Comparison of ENCODE assay signal across 19 mouse cellular contexts in genomic region chr16:95553136-95553535, GRCm38 (mm10). TPM values are rescaled to one million over a fixed set of nuclear protein-coding genes. Genes with fewer than 3 reads are reported as not detected.
DNase-seq lines count a peak whose midpoint lies in the region; ATAC-seq and TF ChIP-seq lines count a peak whose summit lies in the region.
"Had no signal": no experiment of that assay in that cellular context is flagged by ENCODE, and none has a peak within 500 bp of the region (broad histone marks: within the 10 kb centered on the region; RNA-seq: fewer than 3 reads in every experiment).

No protein-coding gene starts in this region.

- WGBS in midbrain, embryonic 11.5 days = 92% methylated on average over 2 of the region's 2 CpGs
- WGBS in midbrain, embryonic 14.5 days = 84% methylated on average over 2 of the region's 2 CpGs

- no peaks in the 10 kb centered on the region for H3K36me3 ChIP-seq in midbrain, embryonic 11.5 days (ENCODE audit: control insufficient read depth, insufficient read depth, low read length)
- no peaks in the 10 kb centered on the region for H3K36me3 ChIP-seq in midbrain, embryonic 14.5 days (ENCODE audit: control insufficient read depth, insufficient read depth, low read length)
- H3K36me3 ChIP-seq in myocyte (ENCODE audit: control insufficient read depth, insufficient read depth) = no peaks in the 10 kb centered on the region
- H3K36me3 ChIP-seq: G1E had no signal

- no peak for ATAC-seq in midbrain, embryonic 11.5 days (ENCODE audit: low FRiP score)
- no peak for ATAC-seq in midbrain, embryonic 14.5 days (ENCODE audit: low FRiP score, low TSS enrichment)
- ATAC-seq: activated CD4-positive, CD25-positive, alpha-beta regulatory T cell, adult 4 months; CD4-positive, CD25-positive, alpha-beta regulatory T cell, adult 4 months; Patski had no signal

- no peak overlapping the region for H3K4me3 ChIP-seq in midbrain, embryonic 11.5 days (ENCODE audit: low read depth, low read length)
- no peak overlapping the region for H3K4me3 ChIP-seq in midbrain, embryonic 14.5 days (replicated peaks; ENCODE audit: low read depth, low read length)
- H3K4me3 ChIP-seq in myocyte = no peak overlapping the region

- no peak overlapping the region for H3K4me2 ChIP-seq in midbrain, embryonic 11.5 days
- H3K4me2 ChIP-seq in midbrain, embryonic 14.5 days (ENCODE audit: low read length) = no peak overlapping the region
- no peak overlapping the region for H3K4me2 ChIP-seq in myocyte (ENCODE audit: low read depth)

- DNase-seq in midbrain, embryonic 11.5 days (ENCODE audit: low spot score, missing footprints) = peak; percentile 8
- no peak for DNase-seq in midbrain, embryonic 14.5 days
- no peak for DNase-seq in kidney, adult 18-20 months
- DNase-seq: adrenal gland, adult 2 months; adrenal gland, adult 8-10 months; adrenal gland, postnatal 10 days; adrenal gland, postnatal 14 days; adrenal gland, postnatal 25 days; adrenal gland, postnatal 36 days; B cell, adult 2 months; cerebellum, adult 11 months; cerebellum, adult 11-12 months; cerebellum, adult 18-20 months had no signal

- no peaks in the 10 kb centered on the region for H3K9me3 ChIP-seq in midbrain, embryonic 11.5 days (ENCODE audit: control insufficient read depth, low read length)
- no peaks in the 10 kb centered on the region for H3K9me3 ChIP-seq in midbrain, embryonic 14.5 days (ENCODE audit: control insufficient read depth, low read length)
- H3K9me3 ChIP-seq: G1E had no signal

- H3K9ac ChIP-seq in midbrain, embryonic 11.5 days (ENCODE audit: low read length) = no peak overlapping the region
- H3K9ac ChIP-seq in midbrain, embryonic 14.5 days (replicated peaks; ENCODE audit: low read length) = no peak overlapping the region

- TF ChIP-seq POLR2A in myocyte (IDR thresholded peaks at IDR 0.05; ENCODE audit: insufficient read length, low read depth) = no peak

- no peaks in the 10 kb centered on the region for H3K27me3 ChIP-seq in midbrain, embryonic 11.5 days (ENCODE audit: control insufficient read depth, insufficient read depth, low read length)
- no peaks in the 10 kb centered on the region for H3K27me3 ChIP-seq in midbrain, embryonic 14.5 days (ENCODE audit: control insufficient read depth, insufficient read depth, low read length)
- peaks cover 25% of the 10 kb centered on the region for H3K27me3 ChIP-seq in myocyte (ENCODE audit: control insufficient read depth, insufficient read depth, insufficient read length)
- H3K27me3 ChIP-seq: CH12.LX had no signal

- no peaks in the 10 kb centered on the region for H3K79me2 ChIP-seq in myocyte (ENCODE audit: control insufficient read depth, insufficient read depth)

- no peak overlapping the region for H3K27ac ChIP-seq in midbrain, embryonic 11.5 days (ENCODE audit: low read depth, low read length)
- H3K27ac ChIP-seq in midbrain, embryonic 14.5 days (replicated peaks; ENCODE audit: low read depth, low read length) = no peak overlapping the region

- H3ac ChIP-seq in myocyte (ENCODE audit: control insufficient read depth, insufficient read length) = no peak overlapping the region

- no peaks in the 10 kb centered on the region for H3K4me1 ChIP-seq in midbrain, embryonic 11.5 days (ENCODE audit: control insufficient read depth, insufficient read depth, low read length)
- no peaks in the 10 kb centered on the region for H3K4me1 ChIP-seq in midbrain, embryonic 14.5 days (ENCODE audit: control insufficient read depth, insufficient read depth, low read length)

TF ChIP-seq in myocyte, 11 proteins besides CTCF, POLR2A, EP300 and RAD21:
- no peak for TF ChIP-seq MAX (IDR thresholded peaks at IDR 0.05; ENCODE audit: low read depth)
- TF ChIP-seq POLR2AphosphoS2 (IDR thresholded peaks at IDR 0.05; ENCODE audit: insufficient read length, low read depth) = no peak
- no peak for TF ChIP-seq REST (IDR thresholded peaks at IDR 0.05; ENCODE audit: insufficient read depth, insufficient read length)
- peak in 2 of 3 experiments; percentile 56 to 73 for TF ChIP-seq MYOG (IDR thresholded peaks at IDR 0.05; ENCODE audit: control insufficient read depth in 1 of 3, insufficient read depth in 1 of 3, insufficient read length in 2 of 3, low read depth in 2 of 3)
- peak in 2 of 3 experiments; percentile 52 to 74 for TF ChIP-seq MYOD1 (IDR thresholded peaks at IDR 0.05; ENCODE audit: control insufficient read depth in 1 of 3, insufficient read length in 2 of 3, low read depth in 2 of 3)

RNA-seq across cellular contexts. Expression of gene Erg, which starts 33.3 kb away (rescaled TPM):
- 1.1 and 2.6 TPM in 2 replicates for polyA plus RNA-seq in midbrain, embryonic 11.5 days (2014; fragmentation: Nextera tagmentation; extraction: Ambion mirVana)
- 0.40 and 1.3 TPM in 2 replicates for polyA plus RNA-seq in midbrain, embryonic 14.5 days (2014; fragmentation: Nextera tagmentation; extraction: Ambion mirVana)
- 0.04 TPM for polyA plus RNA-seq in myocyte (2012; fragmentation: generic; extraction: Trizol)
- polyA plus RNA-seq: activated CD4-positive, CD25-positive, alpha-beta regulatory T cell, adult 4 months; CD4-positive, CD25-positive, alpha-beta regulatory T cell, adult 4 months; Patski had no signal
